Mouse (Mus musculus) adrenal gland, postnatal 10 days (tissue): ENCODE data around the gene Mlxip. TPM values are rescaled to one million over a fixed set of nuclear protein-coding genes. Genes with fewer than 3 reads are reported as not detected.

Experiments used
- DNase-seq: peaks from one replicate; pipeline ENCODE4 v3.0.0; 2021; ENCODE audit warnings: mixed read lengths
- total RNA-seq, 2 experiments: library from RNA; stranded (reverse); gene quantifications; 2 replicates each; pipeline ENCODE4 v1.2.3; 2021

Mlxip gene
- total RNA-seq, 2 experiments from 2014 or later, result 24.4 to 27.8 TPM

- DNase-seq, result no peak
These were observed 11.9 kb upstream of the Mlxip start for GRCm38 (mm10) chr5:123382686-123383085.

- DNase-seq, result no peak
These were observed 6.1 kb upstream of the Mlxip start for GRCm38 (mm10) chr5:123388452-123388851.

GRCm38 (mm10) chr5:123390536-123391441 lies 3.8 kb upstream of the Mlxip start:
- no peak for DNase-seq

- DNase-seq, result peak; percentile 62
These were observed 3.2 kb upstream of the Mlxip start for GRCm38 (mm10) chr5:123391442-123391809.

- DNase-seq, result no peak
These were observed 754 bp upstream of the Mlxip start for GRCm38 (mm10) chr5:123393786-123394302.

GRCm38 (mm10) chr5:123394957-123395881 lies 621 bp downstream of the Mlxip start:
- no peak for DNase-seq

- DNase-seq, result no peak
These were observed 2.4 kb downstream of the Mlxip start for GRCm38 (mm10) chr5:123396901-123397464.

- no peak for DNase-seq
These were observed 3.2 kb downstream of the Mlxip start for GRCm38 (mm10) chr5:123397786-123398185.

GRCm38 (mm10) chr5:123398856-123399498 lies 4.4 kb downstream of the Mlxip start:
- no peak for DNase-seq

- no peak for DNase-seq
These were observed 9.9 kb downstream of the Mlxip start for GRCm38 (mm10) chr5:123404480-123404879.

- DNase-seq, result no peak
These were observed 12.4 kb downstream of the Mlxip start for GRCm38 (mm10) chr5:123406952-123407351.

GRCm38 (mm10) chr5:123408176-123408575 lies 13.6 kb downstream of the Mlxip start:
- no peak for DNase-seq

GRCm38 (mm10) chr5:123412193-123412592 lies 17.6 kb downstream of the Mlxip start:
- DNase-seq, result no peak

- DNase-seq, result no peak
These were observed 19.3 kb downstream of the Mlxip start for GRCm38 (mm10) chr5:123413866-123414363.

- no peak for DNase-seq
These were observed 21.6 kb downstream of the Mlxip start for GRCm38 (mm10) chr5:123416149-123416548.

GRCm38 (mm10) chr5:123416566-123417518 lies 22.2 kb downstream of the Mlxip start:
- peak; percentile 40 for DNase-seq

- DNase-seq, result peak; percentile 25
These were observed 29.3 kb downstream of the Mlxip start for GRCm38 (mm10) chr5:123423885-123424284.

- DNase-seq, result no peak
These were observed 33.0 kb downstream of the Mlxip start for GRCm38 (mm10) chr5:123427556-123427955.

GRCm38 (mm10) chr5:123431524-123432304 lies 37.1 kb downstream of the Mlxip start:
- DNase-seq, result peak; percentile 85
